Mouse (Mus musculus): ENCODE results near the gene 2610021A01Rik. TPM values are rescaled to one million over a fixed set of nuclear protein-coding genes. Genes with fewer than 3 reads are reported as not detected.
"Not testable (repeated sequence)": the region's sequence is repeated elsewhere in the genome, so short reads cannot be mapped to it uniquely, and the experiment has no call there.

Gene 2610021A01Rik
- polyA plus RNA-seq, 1 experiment from 2014 or later, result 4.0 TPM

DNA sequence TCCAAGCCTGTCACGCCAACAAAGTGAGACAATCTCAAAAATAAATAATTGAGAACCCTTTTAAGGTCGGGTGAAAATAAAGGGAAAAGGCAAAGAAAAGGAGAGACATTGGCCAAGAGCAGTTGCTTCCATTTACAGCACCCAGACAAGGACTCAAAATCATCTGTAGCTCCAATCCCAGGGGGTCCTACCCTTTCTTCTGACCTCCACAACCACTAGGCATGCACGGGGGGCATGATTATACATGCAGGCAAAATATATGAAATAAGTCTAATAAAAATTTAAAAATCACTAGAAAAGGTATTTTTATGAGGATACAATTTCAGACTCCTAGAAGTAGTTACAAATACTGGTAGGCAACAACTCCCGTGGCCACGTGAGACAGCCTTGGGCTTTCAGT lies 415 bp upstream of the 2610021A01Rik start:
- ATAC-seq (no peak), DNase-seq (no peak)
- 51% methylated on average over 5 of the region's 5 CpGs for WGBS (ENCODE audit: insufficient replicate concordance)
- H3K4me3 ChIP-seq (ENCODE audit: low read depth, low read length), result peak overlapping the region; percentile 56
- no peaks in the 10 kb centered on the region for H3K9me3 ChIP-seq (ENCODE audit: low read length)
- no peaks in the 10 kb centered on the region for H3K36me3 ChIP-seq (replicated peaks; ENCODE audit: insufficient read depth, low read length)
- no peaks in the 10 kb centered on the region for H3K27me3 ChIP-seq (ENCODE audit: insufficient read depth, low read length)
- peak overlapping the region; percentile 80; the same call in 1 of the 2 replicates for H3K27ac ChIP-seq (ENCODE audit: low read depth)
- no peak overlapping the region for H3K9ac ChIP-seq (replicated peaks)
- peak overlapping the region; percentile 82 for H3K4me2 ChIP-seq (ENCODE audit: low read depth, low read length)
- H3K4me1 ChIP-seq (ENCODE audit: insufficient read depth), result 0 out of 2 replicates have a peak, but pooled peaks cover 4% of the 10 kb centered on the region
- TF ChIP-seq CTCF (IDR thresholded peaks at IDR 0.05; ENCODE audit: low read depth) (no peak), EP300 (IDR thresholded peaks at IDR 0.05; ENCODE audit: low read depth) (no peak)

DNA sequence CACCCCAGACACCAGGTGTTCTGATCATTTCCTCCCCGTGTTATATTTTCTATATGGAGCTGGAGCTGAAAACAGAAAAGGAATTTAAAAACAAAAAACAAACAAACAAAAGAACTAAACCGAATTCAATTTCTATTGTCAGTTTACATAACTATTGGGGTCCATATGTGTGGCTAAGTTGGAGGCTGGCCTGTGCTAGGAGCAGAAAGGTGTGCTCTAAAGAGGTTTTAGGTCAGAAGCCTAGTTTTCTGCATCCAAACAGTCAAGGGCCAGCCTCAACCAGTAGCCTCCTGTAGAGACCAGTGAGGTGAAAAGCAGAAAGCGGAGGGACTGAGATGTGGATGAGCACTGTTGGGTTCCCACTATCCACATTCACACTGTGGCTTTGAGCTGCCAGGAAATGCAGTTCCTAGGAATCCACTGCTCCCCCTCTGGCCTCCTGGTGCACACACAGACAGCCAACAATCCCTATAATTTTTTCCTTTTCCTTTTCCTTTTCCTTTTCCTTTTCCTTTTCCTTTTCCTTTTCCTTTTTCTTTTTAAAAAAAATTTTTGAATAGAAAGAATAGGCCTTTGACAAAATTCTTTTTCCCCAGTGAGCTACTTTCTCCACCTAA lies 1.0 kb downstream of the 2610021A01Rik start:
- WGBS (ENCODE audit: insufficient replicate concordance), result 27% methylated on average over 3 of the region's 3 CpGs

DNA sequence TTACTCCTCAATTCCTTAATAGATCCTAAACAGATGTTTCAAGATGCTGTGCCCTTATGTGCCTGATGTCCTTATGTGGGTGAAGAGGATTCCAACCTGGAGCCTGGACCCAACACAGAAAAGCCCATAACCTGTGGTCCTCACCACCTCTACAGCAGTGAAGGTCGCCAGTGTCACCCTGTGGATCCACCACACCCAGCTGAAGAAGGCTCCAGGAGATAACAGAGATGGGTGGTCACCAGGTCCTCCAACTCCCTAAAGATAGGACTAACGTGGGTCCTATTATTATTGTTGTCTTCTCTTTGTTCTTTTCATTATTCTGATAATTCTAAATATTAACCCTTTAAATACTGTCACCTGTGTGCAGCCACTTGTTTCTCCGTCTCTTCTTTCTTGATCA lies 12.6 kb downstream of the 2610021A01Rik start:
- Histone ChIP-seq H3K4me3 (ENCODE audit: low read depth, low read length) (no peak overlapping the region), H3K36me3 (replicated peaks; ENCODE audit: insufficient read depth, low read length) (peaks cover 8% of the 10 kb centered on the region), H3K9ac (replicated peaks) (no peak overlapping the region), H3K27ac (ENCODE audit: low read depth) (no peak overlapping the region), H3K4me2 (ENCODE audit: low read depth, low read length) (no peak overlapping the region), H3K27me3 (ENCODE audit: insufficient read depth, low read length) (no peaks in the 10 kb centered on the region), H3K9me3 (ENCODE audit: low read length) (no peaks in the 10 kb centered on the region), H3K4me1 (ENCODE audit: insufficient read depth) (no peaks in the 10 kb centered on the region)
- DNase-seq (no peak), ATAC-seq (no peak)
- TF ChIP-seq EP300 (IDR thresholded peaks at IDR 0.05; ENCODE audit: low read depth) (no peak), CTCF (IDR thresholded peaks at IDR 0.05; ENCODE audit: low read depth) (no peak)
- WGBS (ENCODE audit: insufficient replicate concordance), result 61% methylated on average over 3 of the region's 3 CpGs

More for the DNA sequence above, 1.0 kb downstream of the 2610021A01Rik start:
- Histone ChIP-seq H3K9ac (replicated peaks) (peak overlapping the region; percentile 57), H3K27me3 (ENCODE audit: insufficient read depth, low read length) (no peaks in the 10 kb centered on the region), H3K4me1 (ENCODE audit: insufficient read depth) (0 out of 2 replicates have a peak, but pooled peaks cover 4% of the 10 kb centered on the region), H3K9me3 (ENCODE audit: low read length) (no peaks in the 10 kb centered on the region), H3K4me3 (ENCODE audit: low read depth, low read length) (peak overlapping the region; percentile 56), H3K27ac (ENCODE audit: low read depth) (peak overlapping the region; percentile 68), H3K4me2 (ENCODE audit: low read depth, low read length) (peak overlapping the region; percentile 82), H3K36me3 (replicated peaks; ENCODE audit: insufficient read depth, low read length) (no peaks in the 10 kb centered on the region)
- no peak for ATAC-seq
- peak; percentile 27; the same call in 1 of the 2 replicates for TF ChIP-seq CTCF (IDR thresholded peaks at IDR 0.05; ENCODE audit: low read depth)
- no peak for TF ChIP-seq EP300 (IDR thresholded peaks at IDR 0.05; ENCODE audit: low read depth)
- no peak for DNase-seq

DNA sequence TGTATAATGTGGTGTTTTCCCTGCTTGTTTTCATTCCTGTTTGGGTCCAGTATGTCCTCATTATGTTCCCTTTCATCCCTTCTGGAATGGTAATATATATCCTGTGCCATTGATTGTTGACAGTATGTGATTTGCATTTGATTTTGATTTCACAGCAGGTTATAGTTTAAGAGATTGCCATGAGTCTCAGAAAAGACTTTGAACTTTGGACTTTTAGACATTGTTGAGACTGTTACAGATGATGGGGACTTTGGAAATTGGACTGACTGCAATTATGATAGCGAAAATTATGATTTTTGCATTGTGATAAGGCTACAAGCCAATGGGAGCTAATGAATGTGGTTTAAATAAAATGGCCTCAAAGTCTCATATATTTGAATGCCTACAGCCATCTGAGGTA lies 17.2 kb downstream of the 2610021A01Rik start:
- H3K4me3 ChIP-seq (ENCODE audit: low read depth, low read length); H3K4me2 ChIP-seq (ENCODE audit: low read depth, low read length); H3K9me3 ChIP-seq (ENCODE audit: low read length); H3K36me3 ChIP-seq (replicated peaks; ENCODE audit: insufficient read depth, low read length); H3K9ac ChIP-seq (replicated peaks); ATAC-seq; DNase-seq; H3K27ac ChIP-seq (ENCODE audit: low read depth); H3K27me3 ChIP-seq (ENCODE audit: insufficient read depth, low read length); H3K4me1 ChIP-seq (ENCODE audit: insufficient read depth): not testable (repeated sequence)
- 89% methylated on average over 1 of the region's 1 CpGs for WGBS (ENCODE audit: insufficient replicate concordance)

DNA sequence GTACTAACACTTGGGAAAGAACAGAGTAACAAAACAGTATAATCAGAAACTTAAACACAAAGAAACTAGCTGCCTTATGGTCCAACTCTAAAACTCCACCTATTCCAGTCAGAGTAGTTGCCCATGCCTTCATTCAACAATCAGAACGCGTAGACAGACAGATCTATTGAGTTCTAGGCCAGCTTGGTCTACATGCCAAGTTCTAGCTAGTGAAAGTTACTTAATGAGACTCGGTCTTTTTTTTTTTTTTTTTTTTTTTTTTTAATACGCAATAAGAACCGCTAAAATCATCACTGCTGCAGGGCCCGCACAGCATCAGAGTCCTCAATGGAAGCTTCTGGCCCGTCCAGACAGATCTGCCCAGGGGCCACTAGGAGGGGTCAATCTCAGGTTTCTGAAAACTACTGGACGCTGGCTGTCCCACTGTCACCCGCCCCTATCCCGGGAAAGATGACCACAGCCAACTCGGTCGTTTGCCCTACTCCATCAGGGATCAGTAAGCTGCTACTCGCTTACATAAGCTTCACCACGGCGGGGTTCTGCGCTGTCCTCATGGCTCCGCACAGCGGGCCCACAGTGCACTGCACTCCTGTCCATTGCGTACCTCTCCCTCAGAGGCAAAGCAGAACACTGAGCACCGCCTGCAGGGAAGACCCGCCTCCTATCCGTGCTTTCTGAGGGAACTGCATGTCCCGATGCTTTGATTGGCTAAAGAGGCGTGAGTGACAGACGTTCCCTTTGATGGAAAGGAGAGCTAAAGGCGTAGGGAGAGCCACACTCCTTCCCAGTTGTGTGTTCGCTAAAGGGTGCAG lies 33.6 kb downstream of the 2610021A01Rik start, which contains the start of gene Zfp788:
Gene Zfp788, plus strand, starts transcription at position 795 of the 812 bp plus-strand sequence.
- no peaks in the 10 kb centered on the region for H3K27me3 ChIP-seq (ENCODE audit: insufficient read depth, low read length)
- peaks cover 4% of the 10 kb centered on the region for H3K36me3 ChIP-seq (replicated peaks; ENCODE audit: insufficient read depth, low read length)
- 2% methylated on average over 27 of the region's 27 CpGs for WGBS (ENCODE audit: insufficient replicate concordance)
- H3K4me2 ChIP-seq (ENCODE audit: low read depth, low read length), result peak within 1 kb of the TSS; percentile 87
- peak; percentile 84 for DNase-seq
- peaks cover 3% of the 10 kb centered on the region; the same call in 1 of the 2 replicates for H3K4me1 ChIP-seq (ENCODE audit: insufficient read depth)
- peak within 1 kb of the TSS; percentile 76 for H3K9ac ChIP-seq (replicated peaks)
- peak; percentile 95 for ATAC-seq
- H3K9me3 ChIP-seq (ENCODE audit: low read length), result peaks cover 2% of the 10 kb centered on the region; the same call in 1 of the 2 replicates
- no peak for TF ChIP-seq EP300 (IDR thresholded peaks at IDR 0.05; ENCODE audit: low read depth)
- TF ChIP-seq CTCF (IDR thresholded peaks at IDR 0.05; ENCODE audit: low read depth), result peak; percentile 81
- H3K4me3 ChIP-seq (ENCODE audit: low read depth, low read length), result peak within 1 kb of the TSS; percentile 76
- H3K27ac ChIP-seq (ENCODE audit: low read depth), result peak within 1 kb of the TSS; percentile 89

Measured in liver, postnatal 0 days (tissue).